Mouse (Mus musculus): ENCODE measurements around the gene Tmem81. TPM values are rescaled to one million over a fixed set of nuclear protein-coding genes. Genes with fewer than 3 reads are reported as not detected.
A peak's percentile ranks its signal among the peaks of the same experiment; 100 is the strongest.

Tmem81 gene
- total and polyA plus RNA-seq, 2 experiments from 2014 or later, result 0.90 to 3.0 TPM

DNA sequence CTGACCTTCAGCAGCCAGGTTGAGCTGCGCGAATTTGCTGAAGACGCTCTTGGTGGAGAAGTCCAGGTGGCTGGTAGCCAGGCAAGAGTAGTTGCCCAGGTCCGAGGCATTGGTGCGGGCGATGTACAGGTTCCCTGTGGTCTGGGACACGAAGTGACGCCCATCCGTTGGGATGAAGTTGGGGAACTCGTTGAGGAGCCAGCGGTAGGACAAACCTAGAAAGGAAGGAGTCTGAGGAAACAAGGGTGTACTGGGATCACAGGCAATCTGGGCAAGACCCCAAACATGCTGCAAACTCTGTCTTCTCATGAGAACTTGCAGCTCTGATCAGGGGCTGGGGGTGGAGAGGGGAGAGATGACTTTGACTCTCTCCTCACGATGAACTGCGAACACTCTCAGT lies 22.0 kb downstream of the Tmem81 start:
- Histone ChIP-seq H3K27ac (ENCODE audit: low read depth, low read length) (no peak overlapping the region), H3K27me3 (ENCODE audit: insufficient read depth, low read length) (no peaks in the 10 kb centered on the region), H3K4me1 (ENCODE audit: insufficient read depth) (0 out of 2 replicates have a peak, but pooled peaks cover 5% of the 10 kb centered on the region), H3K4me3 (ENCODE audit: low read depth, low read length) (no peak overlapping the region), H3K36me3 (ENCODE audit: insufficient read depth) (peaks cover 48% of the 10 kb centered on the region), H3K9me3 (ENCODE audit: low read length) (no peaks in the 10 kb centered on the region), H3K4me2 (ENCODE audit: low read depth) (no peak overlapping the region), H3K9ac (no peak overlapping the region)
- ATAC-seq, result no peak
- TF ChIP-seq CTCF (IDR thresholded peaks at IDR 0.05; ENCODE audit: low read depth), result no peak
- 90% methylated on average over 13 of the region's 13 CpGs for WGBS
- no peak for DNase-seq

DNA sequence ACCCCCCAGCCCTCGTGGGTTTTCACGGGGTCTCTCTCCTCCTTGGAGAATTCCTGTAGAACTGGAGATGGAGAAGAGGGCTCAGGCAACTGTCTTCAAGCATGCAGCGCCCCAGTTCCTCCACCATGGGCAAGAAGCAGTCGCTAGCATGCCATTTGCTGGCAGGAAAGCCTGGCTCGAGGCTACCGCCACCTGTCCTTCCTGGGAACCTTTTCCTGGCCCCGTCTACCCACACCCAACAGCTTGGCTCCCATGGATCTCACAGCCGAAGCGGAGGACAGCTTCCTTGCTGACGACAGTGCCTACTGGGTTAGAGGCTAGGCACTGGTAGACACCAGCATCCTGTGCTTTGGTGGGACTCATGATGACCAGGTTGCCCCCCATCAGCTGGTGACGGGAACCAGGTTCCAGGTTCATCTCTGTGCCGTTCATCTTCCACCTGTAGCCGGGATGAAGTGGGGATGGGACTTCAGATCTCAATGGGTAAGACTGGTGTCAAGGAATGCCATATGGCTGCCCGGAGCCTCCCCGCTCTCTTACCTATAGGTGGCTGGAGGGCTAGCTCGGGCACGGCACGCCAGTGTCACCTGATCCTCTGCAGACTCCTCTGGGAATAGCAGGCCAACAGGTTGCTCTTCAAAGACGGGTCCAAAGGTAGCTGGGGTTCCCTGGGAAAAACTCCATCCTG lies 22.8 kb downstream of the Tmem81 start:
- H3K9ac ChIP-seq, result no peak overlapping the region
- H3K27ac ChIP-seq (ENCODE audit: low read depth, low read length), result no peak overlapping the region; the same call in 1 of the 2 replicates
- no peak overlapping the region for H3K4me3 ChIP-seq (ENCODE audit: low read depth, low read length)
- H3K4me1 ChIP-seq (ENCODE audit: insufficient read depth), result 0 out of 2 replicates have a peak, but pooled peaks cover 5% of the 10 kb centered on the region
- no peak for DNase-seq
- no peak for ATAC-seq
- no peak for TF ChIP-seq CTCF (IDR thresholded peaks at IDR 0.05; ENCODE audit: low read depth)
- no peaks in the 10 kb centered on the region for H3K9me3 ChIP-seq (ENCODE audit: low read length)
- 83% methylated on average over 19 of the region's 19 CpGs for WGBS
- peaks cover 46% of the 10 kb centered on the region for H3K36me3 ChIP-seq (ENCODE audit: insufficient read depth)
- H3K27me3 ChIP-seq (ENCODE audit: insufficient read depth, low read length), result no peaks in the 10 kb centered on the region
- no peak overlapping the region for H3K4me2 ChIP-seq (ENCODE audit: low read depth)

DNA sequence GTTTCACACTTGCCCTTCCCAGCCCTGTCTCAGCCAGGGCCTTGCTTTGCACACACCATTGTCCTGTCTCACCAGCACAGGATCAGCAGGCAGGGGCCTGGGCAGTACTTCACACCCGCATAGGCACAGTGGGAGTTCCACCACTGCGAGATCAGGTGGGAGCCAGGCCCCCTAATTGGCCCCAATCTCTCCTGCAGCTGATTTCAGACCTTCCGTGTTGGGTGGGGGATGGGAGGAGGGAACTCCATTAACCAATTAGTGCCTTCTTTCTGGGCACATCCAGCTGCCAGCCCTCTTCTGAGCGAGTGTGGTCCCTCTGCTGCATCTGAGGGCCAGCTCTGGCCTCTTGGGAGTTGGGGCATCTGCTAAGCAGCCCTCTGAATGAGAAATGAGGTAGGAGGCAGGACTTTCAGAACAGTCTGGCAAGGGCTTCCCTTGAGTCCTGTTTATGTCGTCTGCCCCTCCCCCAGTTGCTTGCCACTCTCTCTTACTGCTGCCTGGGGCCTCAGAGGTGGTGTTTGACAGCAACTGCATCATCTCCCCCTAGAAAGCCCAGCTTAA lies 24.7 kb downstream of the Tmem81 start:
- Histone ChIP-seq H3K9ac (no peak overlapping the region), H3K36me3 (ENCODE audit: insufficient read depth) (peaks cover 30% of the 10 kb centered on the region), H3K4me1 (ENCODE audit: insufficient read depth) (0 out of 2 replicates have a peak, but pooled peaks cover 5% of the 10 kb centered on the region), H3K9me3 (ENCODE audit: low read length) (no peaks in the 10 kb centered on the region), H3K4me2 (ENCODE audit: low read depth) (no peak overlapping the region), H3K27ac (ENCODE audit: low read depth, low read length) (no peak overlapping the region), H3K27me3 (ENCODE audit: insufficient read depth, low read length) (no peaks in the 10 kb centered on the region), H3K4me3 (ENCODE audit: low read depth, low read length) (no peak overlapping the region)
- TF ChIP-seq CTCF (IDR thresholded peaks at IDR 0.05; ENCODE audit: low read depth), result no peak
- DNase-seq (no peak), ATAC-seq (0 out of 2 replicates have a peak, but pooled peaks have one; percentile 10)
- WGBS, result 3% methylated on average over 5 of the region's 5 CpGs

DNA sequence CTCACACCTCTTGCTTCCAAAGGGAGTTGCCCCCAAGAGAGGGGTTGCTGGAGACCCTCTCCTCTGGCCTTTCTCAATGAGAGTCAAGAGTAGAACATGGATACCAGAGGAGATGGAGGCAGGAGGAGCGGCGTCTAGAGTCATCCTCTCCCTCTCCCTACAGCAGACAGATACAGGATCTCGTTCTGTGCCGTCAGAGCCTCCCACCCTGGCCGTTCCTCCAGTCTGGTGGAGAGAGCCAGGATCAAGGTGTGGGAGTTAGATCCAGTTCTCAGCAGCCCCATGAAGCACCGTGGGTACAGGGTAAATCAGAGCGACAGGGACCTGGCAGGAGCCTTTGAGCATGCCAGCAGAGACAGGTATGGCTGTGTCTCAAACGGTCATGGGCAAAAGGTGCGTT lies 26.5 kb downstream of the Tmem81 start:
- H3K4me2 ChIP-seq (ENCODE audit: low read depth), result no peak overlapping the region
- ATAC-seq (no peak), DNase-seq (no peak)
- TF ChIP-seq CTCF (IDR thresholded peaks at IDR 0.05; ENCODE audit: low read depth), result no peak
- H3K36me3 ChIP-seq (ENCODE audit: insufficient read depth), result peaks cover 21% of the 10 kb centered on the region
- no peak overlapping the region for H3K9ac ChIP-seq
- H3K9me3 ChIP-seq (ENCODE audit: low read length), result no peaks in the 10 kb centered on the region
- WGBS, result 73% methylated on average over 9 of the region's 9 CpGs
- no peak overlapping the region for H3K27ac ChIP-seq (ENCODE audit: low read depth, low read length)
- no peaks in the 10 kb centered on the region for H3K4me1 ChIP-seq (ENCODE audit: insufficient read depth)
- no peak overlapping the region for H3K4me3 ChIP-seq (ENCODE audit: low read depth, low read length)
- no peaks in the 10 kb centered on the region for H3K27me3 ChIP-seq (ENCODE audit: insufficient read depth, low read length)

DNA sequence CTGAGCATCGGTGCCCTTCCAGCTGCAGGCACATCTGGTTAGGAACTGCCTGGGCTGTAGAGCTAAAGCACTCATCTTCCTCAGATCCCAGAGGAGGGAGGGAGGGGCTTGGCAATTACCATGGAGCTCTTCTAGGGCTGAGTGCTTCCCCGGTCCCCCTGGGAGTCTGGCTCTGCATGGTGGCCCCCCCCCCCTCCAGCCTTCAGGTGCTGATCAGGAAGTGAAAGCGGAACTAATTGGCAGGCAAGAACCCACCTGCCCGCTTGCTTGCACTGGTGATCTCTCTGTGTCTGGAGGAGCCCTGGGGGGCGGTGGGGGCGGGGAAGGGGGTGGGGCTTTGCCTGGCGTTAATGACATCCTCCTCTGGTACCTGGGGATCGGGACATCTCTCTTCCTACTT lies 27.8 kb downstream of the Tmem81 start:
- 7% methylated on average over 8 of the region's 8 CpGs for WGBS
- Histone ChIP-seq H3K4me3 (ENCODE audit: low read depth, low read length) (no peak overlapping the region), H3K9ac (no peak overlapping the region), H3K4me2 (ENCODE audit: low read depth) (0 out of 2 replicates have a peak overlapping the region, but pooled peaks have one; percentile 2), H3K9me3 (ENCODE audit: low read length) (no peaks in the 10 kb centered on the region), H3K4me1 (ENCODE audit: insufficient read depth) (no peaks in the 10 kb centered on the region), H3K27ac (ENCODE audit: low read depth, low read length) (no peak overlapping the region), H3K27me3 (ENCODE audit: insufficient read depth, low read length) (no peaks in the 10 kb centered on the region), H3K36me3 (ENCODE audit: insufficient read depth) (peaks cover 15% of the 10 kb centered on the region)
- no peak for TF ChIP-seq CTCF (IDR thresholded peaks at IDR 0.05; ENCODE audit: low read depth)
- ATAC-seq, result no peak; the same call in 1 of the 2 replicates
- no peak for DNase-seq

DNA sequence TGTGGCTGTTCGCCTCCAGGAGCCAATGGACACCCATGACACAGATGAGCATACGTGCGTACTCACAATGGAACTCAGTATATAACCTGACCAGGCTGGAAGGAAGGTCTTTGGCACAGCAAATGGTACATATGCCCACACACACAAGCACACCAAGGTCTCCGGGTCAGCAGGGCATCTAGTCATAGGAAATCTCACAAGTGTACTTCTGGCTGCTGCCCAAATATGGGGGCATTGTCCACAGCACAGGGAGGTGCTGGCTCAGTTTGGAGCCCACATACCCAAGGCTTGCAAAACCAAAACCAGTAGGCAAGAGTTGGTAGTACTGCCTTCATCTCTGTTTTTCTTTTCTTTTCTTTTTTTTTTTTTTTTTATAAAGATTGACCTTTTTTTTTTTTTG lies 29.5 kb downstream of the Tmem81 start:
- TF ChIP-seq CTCF (IDR thresholded peaks at IDR 0.05; ENCODE audit: low read depth), result no peak
- H3K9ac ChIP-seq, result no peak overlapping the region
- WGBS, result 85% methylated on average over 4 of the region's 4 CpGs
- H3K9me3 ChIP-seq (ENCODE audit: low read length), result no peaks in the 10 kb centered on the region
- H3K36me3 ChIP-seq (ENCODE audit: insufficient read depth), result peaks cover 15% of the 10 kb centered on the region
- ATAC-seq, result no peak
- H3K4me2 ChIP-seq (ENCODE audit: low read depth), result no peak overlapping the region
- no peaks in the 10 kb centered on the region for H3K27me3 ChIP-seq (ENCODE audit: insufficient read depth, low read length)
- no peak for DNase-seq
- no peak overlapping the region for H3K27ac ChIP-seq (ENCODE audit: low read depth, low read length)
- 0 out of 2 replicates have a peak, but pooled peaks cover 1% of the 10 kb centered on the region for H3K4me1 ChIP-seq (ENCODE audit: insufficient read depth)
- H3K4me3 ChIP-seq (ENCODE audit: low read depth, low read length), result no peak overlapping the region

DNA sequence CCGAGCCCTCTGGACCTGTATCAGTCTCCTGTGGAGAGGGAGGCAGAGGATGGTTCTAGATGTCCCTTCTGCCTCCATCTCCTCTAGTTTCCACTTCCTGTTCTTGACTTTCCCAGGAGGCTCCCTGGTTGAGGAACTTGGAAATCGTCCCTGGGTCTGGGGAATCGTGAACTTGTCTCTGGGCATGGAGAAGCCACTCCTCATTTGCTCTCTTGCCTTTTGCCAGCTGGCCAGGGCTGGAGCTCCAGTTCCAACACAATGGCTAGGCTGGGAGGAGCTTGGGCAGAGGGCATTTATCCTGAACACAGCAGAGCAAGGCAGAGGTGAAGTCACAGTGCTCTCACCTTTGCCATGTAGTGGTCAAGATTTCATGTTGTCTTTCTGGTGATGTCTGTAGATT lies 30.4 kb downstream of the Tmem81 start:
- WGBS, result 69% methylated on average over 3 of the region's 3 CpGs
- no peaks in the 10 kb centered on the region for H3K9me3 ChIP-seq (ENCODE audit: low read length)

More for the DNA sequence above, 30.4 kb downstream of the Tmem81 start:
- H3K27me3 ChIP-seq (ENCODE audit: insufficient read depth, low read length), result no peaks in the 10 kb centered on the region
- H3K27ac ChIP-seq (ENCODE audit: low read depth, low read length), result no peak overlapping the region
- no peak overlapping the region for H3K9ac ChIP-seq
- H3K4me1 ChIP-seq (ENCODE audit: insufficient read depth), result peaks cover 9% of the 10 kb centered on the region; the same call in 1 of the 2 replicates
- no peak for ATAC-seq
- no peak for DNase-seq
- H3K4me2 ChIP-seq (ENCODE audit: low read depth), result no peak overlapping the region
- peaks cover 15% of the 10 kb centered on the region for H3K36me3 ChIP-seq (ENCODE audit: insufficient read depth)
- no peak overlapping the region for H3K4me3 ChIP-seq (ENCODE audit: low read depth, low read length)
- TF ChIP-seq CTCF (IDR thresholded peaks at IDR 0.05; ENCODE audit: low read depth), result no peak
